Mouse (Mus musculus) megakaryocyte, embryonic 14.5 days (primary cell): ENCODE measurements around the gene Slc35g3.

Source experiments
- FLI1 ChIP-seq: IDR thresholded peaks from 2 replicates; pipeline ENCODE4 v1.6.1; 2012; ENCODE audit warnings: low read length, inconsistent platforms, mixed read lengths
- GATA1 ChIP-seq: IDR thresholded peaks from 3 replicates; pipeline ENCODE4 v1.6.1; 2012; ENCODE audit warnings: mixed read lengths, low read length, inconsistent platforms, borderline replicate concordance

DNA sequence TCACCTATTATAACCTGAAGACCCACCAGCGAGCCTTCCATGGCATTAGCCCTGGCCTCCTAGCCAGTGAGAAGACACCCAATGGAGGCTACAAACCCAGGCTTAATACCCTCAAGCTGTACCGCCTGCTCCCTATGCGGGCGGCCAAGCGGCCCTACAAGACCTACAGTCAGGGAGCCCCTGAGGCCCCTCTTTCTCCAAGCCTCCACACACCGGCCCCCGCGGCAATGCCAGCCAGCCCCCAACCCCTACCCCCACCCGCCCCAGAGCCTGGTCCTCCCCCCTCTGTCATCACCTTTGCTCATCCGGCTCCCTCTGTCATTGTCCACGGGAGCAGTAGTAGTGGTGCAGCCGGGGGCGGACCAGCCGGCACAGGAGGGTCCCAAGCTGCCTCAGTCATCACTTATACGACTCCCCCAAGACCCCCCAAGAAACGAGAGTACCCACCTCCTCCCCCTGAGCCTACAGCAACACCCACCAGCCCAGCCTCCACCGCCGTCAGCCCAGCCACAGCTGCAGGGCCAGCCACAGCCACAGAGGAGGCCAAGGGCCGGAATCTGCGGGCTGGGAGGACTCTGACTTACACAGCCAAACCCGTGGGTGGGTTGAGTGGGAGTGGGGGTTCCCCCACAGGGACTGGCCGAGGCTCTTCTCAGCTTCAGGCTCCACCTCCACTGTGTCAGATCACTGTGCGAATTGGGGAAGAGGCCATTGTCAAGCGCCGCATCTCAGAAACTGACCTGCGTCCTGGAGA is 15.9 kb upstream of the Slc35g3 start:
- no peak for TF ChIP-seq GATA1
- no peak for TF ChIP-seq FLI1
